Mouse (Mus musculus): Measurements from ENCODE around the gene Shroom1.
A peak's percentile ranks its signal among the peaks of the same experiment; 100 is the strongest.
"Not testable (repeated sequence)": the region's sequence is repeated elsewhere in the genome, so short reads cannot be mapped to it uniquely, and the experiment has no call there.

The Shroom1 gene

DNA sequence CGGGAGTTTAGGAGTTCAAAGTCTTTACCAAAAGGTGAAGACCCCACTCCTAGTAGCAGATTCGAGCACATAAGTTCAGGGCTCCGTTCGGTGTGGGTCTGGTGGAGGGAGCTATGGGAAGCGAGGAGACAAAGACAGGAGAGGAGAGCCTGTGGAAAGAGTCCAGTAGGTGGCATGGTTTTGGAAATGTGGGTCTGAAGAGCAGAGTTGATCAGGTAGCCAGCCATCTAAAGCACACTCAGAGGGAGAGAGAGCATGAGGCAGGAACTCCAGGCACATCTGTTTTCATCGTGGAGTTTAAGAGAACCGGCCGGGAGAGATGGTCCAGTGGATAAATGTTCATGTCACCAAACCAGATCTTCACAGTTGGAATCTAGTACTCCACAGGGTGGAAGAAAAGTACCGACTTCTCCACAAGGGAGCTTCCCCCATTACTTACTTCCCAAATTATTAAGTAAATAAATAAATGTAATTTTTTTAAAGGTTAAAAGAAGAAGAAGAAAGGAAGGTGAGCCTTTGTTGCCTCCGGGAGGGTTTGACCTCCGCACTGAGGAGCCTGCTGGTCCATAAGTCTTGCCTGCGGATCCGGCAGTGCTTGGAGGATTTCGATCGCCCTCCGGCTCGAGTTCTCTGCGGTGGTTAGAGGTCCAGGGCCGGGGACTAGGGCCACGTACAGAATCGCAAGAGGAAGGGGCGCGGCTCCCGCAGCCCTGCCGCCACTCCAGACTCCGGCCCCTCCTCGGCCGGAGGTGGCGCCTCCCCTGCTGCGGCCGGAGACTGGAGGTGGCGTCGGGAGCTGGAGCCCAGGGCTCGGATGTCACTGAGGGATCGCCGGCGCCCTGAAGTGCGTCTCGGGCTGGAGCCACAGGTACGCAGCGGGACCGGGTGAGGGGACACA is at the start of gene Shroom1, which contains the start of gene Gm10447:
TSS of gene Shroom1 (plus strand) at position 732 of the 898 bp plus-strand sequence.
TSS of gene Gm10447 (minus strand) at position 637 of the 898 bp plus-strand sequence.
- no peak for DNase-seq (ENCODE audit: extremely low read depth, low read depth)

- DNase-seq (ENCODE audit: extremely low read depth, low read depth) = peak; percentile 36
These were observed 45.3 kb upstream of the Shroom1 start for GRCm38 (mm10) chr11:53411738-53412137.

GRCm38 (mm10) chr11:53413871-53414270 is 43.1 kb upstream of the Shroom1 start:
- DNase-seq (ENCODE audit: extremely low read depth, low read depth) = no peak

GRCm38 (mm10) chr11:53418048-53418447 is 39.0 kb upstream of the Shroom1 start:
- DNase-seq (ENCODE audit: extremely low read depth, low read depth) = no peak

DNA sequence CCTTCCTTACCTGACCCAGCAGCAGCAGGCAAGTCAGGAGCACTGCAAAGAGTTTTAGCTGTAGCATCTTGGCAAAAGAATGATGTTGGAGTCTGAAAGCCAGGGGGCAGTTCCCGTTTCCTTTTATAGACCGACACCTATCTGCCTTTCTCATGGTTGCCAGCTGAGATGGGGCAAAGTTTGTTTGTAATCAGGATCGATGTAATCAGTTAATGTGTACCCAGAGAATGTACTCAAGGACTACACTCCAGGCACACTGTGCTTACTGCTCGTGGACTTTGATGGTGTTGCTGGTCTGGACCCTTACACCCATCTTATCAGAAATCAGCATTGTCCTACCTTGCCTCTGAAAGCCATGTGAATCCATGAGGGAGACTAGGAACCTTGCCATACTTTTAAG is 34.0 kb upstream of the Shroom1 start, which contains the start of gene Leap2:
TSS of gene Leap2 (minus strand) at position 135 of the 400 bp plus-strand sequence.
- DNase-seq (ENCODE audit: extremely low read depth, low read depth) = no peak

DNA sequence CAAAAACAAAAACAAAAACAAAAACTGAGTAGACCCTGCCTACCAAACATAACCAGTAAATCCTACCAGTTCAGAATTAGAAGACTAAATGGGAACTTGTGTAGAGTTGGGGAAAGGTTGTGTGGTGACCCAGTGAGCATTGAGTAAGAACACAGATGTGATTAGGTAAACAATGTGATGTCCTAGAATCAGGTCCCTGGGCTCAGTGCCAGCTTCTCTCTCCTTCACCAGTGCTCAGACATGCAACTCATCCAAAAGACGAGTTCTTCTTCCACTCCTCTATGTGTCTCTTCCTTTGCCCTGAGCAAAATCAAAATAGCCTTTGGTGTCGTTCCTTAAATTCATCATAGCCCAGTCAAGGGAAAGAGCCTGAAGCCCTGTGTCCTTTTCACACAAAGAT is 32.2 kb upstream of the Shroom1 start:
- DNase-seq (ENCODE audit: extremely low read depth, low read depth) = no peak

GRCm38 (mm10) chr11:53425251-53425650 is 31.8 kb upstream of the Shroom1 start:
- DNase-seq (ENCODE audit: extremely low read depth, low read depth) = no peak

DNA sequence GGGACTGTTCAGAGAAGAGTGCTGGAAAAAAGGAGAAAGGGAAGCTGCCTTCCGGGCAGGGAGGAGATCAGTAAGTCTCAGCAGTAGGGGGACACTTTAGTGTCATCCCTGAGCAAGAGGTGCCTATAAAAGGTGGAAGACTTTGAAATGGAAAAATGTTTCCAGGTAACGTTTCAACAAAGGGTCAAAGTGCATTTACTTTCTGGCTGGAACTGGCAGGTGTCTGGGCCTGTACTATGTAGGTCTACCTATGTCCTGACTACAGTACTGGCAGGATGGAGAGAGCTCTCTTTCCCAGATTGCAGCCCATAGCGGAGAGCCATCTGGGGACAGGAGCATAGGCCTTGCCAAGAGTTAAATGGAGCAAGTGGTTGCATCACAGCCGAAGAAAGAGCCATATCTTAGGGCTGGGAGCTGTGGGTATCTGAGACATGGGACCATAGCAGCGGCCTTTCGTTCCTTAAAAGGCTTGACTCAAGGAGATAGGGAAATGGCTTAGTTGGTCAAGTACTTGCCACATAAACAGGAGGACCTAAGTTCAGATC is 31.2 kb upstream of the Shroom1 start:
- DNase-seq (ENCODE audit: extremely low read depth, low read depth) = no peak

- DNase-seq (ENCODE audit: extremely low read depth, low read depth) = not testable (repeated sequence)
These were observed 30.1 kb upstream of the Shroom1 start for GRCm38 (mm10) chr11:53426914-53427313.

DNA sequence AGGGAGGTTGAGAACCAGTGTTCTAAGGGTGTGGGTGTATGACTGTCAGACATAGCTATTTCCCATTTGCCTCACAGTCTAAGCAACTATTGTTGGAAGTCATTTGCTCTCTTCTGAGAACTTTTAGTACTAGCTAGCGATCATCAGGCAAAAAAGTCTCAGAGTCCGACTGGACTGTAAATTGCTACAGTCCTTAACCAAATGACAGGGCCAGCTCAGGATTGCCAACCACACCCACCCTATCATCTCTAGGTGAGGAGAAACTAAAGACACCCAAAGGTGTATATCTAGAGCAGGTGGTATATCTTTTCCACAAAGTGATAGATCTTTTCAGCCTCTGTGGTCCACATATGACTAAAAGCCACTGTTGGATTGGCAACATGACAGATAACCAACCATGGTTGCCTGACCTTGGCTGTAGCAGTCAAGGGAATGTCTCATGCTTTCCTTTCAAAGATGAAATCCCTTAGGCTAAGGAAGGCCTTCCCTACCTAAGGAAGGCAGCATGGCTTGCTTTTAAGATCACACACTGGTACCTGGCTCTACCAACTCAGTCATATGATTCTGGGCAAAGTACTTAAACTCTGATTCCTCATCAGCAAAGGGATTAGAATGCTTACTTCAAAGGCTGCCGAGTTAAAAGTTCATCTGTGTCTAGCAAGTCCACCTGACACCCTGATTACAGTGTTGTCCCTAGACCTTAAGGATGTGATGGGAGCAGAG is 28.9 kb upstream of the Shroom1 start:
- DNase-seq (ENCODE audit: extremely low read depth, low read depth) = no peak

DNA sequence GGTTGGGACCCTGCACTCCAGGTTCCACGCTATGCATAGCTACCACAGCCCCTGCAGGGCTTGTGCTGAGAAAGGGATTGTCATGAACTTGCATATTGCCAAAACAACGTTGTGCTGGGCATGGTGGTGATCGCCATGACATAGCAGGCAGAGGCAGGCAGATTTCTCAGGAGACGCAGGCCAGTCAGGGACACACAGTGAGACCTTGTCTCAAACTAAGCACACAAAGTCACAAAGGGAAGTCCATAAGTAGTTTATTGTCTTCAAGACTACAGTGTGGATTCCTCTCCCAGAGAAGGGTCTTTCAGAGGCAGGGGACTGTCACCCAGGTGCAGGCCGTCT is 28.3 kb upstream of the Shroom1 start:
- DNase-seq (ENCODE audit: extremely low read depth, low read depth) = no peak

GRCm38 (mm10) chr11:53429182-53429581 is 27.8 kb upstream of the Shroom1 start:
- DNase-seq (ENCODE audit: extremely low read depth, low read depth) = no peak

DNA sequence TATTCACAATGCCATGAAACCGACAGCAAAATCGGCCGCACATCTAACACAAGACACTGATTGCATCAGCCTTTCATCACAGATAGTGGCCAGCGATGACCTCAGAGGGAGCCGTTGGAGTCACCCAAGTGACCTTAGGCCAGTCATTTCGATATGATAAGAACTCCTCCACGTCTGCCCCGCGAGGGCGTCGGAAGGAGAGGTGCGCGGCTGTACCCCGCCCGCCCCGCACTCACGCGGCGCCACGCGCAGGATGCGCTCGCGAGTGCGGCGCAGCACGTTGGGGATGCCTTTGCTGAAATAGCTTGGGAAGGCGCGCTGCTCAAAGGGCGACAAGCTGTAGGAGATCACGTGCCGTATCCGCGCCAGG is 26.7 kb upstream of the Shroom1 start:
- no peak for DNase-seq (ENCODE audit: extremely low read depth, low read depth)

DNA sequence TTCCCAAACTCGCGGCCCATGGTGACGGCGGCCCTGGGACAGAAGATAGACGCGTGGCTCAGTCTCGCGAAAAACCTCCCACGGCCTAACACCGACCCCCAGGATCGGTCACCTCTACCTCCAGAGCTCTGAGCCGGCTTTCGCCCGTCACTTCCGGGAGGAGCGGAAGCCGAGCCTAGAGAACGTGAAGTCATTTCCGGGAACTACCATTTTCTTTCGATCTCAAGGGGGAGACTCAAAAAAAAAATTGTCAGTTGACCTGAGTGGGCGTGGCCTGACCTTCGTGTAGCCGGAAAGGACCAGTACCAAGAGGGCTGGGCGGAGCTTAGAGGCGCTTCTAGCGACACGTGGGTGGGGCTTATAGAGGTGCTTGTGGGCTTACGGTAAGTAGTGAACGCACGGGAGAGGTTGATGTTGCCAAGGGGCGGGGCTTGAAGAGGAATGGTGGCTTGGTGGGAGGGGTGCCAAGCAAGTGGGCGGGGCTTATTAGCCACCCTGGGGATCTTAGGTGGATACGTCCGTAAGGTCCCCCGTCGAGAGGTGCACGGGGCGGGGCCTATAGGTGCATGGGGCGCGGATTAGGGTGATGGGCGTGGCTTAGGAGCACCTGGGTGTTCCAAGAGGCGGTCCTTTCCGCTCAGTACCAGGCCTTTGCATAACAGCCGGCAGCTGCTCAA is 26.2 kb upstream of the Shroom1 start, which contains the start of the genes Uqcrq and Gdf9:
TSS of gene Uqcrq (minus strand) at position 162 of the 677 bp plus-strand sequence.
TSS of gene Gdf9 (plus strand) at position 354 of the 677 bp plus-strand sequence.
- peak; percentile 100 for DNase-seq (ENCODE audit: extremely low read depth, low read depth)

DNA sequence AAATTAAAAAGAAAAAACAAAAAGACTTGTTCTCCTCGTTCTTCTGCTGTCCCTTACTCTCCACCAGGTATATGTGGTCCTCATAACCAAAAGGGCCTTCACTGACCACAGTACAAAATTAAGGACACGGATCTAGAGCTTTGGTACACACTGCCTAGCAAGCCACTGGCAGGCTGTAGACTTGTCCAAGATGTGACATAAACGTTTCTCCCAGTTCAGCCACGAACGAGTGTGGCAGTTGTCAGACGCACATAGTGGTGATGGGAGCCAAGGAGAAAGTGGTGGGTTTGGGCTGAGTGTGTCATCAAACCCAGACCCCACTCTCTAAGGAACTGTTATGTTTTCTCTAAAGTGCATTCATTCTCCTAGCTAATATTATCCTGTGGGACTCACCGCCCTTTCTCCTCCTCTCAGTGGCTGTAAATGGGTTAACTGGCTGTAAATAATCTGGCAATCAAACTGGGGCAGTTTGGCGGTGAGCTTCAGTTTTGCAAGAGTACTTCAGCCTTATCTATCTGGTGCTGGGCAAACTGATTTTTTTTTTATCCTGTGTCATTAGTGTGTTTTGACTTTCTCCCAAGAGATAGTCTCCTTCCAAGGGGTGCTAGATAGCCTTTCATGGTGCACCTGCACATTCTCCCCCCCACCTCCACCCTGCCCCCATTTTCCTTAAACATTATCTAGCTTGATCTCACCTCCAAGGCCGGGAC is 25.5 kb upstream of the Shroom1 start:
- DNase-seq (ENCODE audit: extremely low read depth, low read depth) = no peak

- DNase-seq (ENCODE audit: extremely low read depth, low read depth) = no peak
These were observed 23.9 kb upstream of the Shroom1 start for GRCm38 (mm10) chr11:53433057-53433456.

DNA sequence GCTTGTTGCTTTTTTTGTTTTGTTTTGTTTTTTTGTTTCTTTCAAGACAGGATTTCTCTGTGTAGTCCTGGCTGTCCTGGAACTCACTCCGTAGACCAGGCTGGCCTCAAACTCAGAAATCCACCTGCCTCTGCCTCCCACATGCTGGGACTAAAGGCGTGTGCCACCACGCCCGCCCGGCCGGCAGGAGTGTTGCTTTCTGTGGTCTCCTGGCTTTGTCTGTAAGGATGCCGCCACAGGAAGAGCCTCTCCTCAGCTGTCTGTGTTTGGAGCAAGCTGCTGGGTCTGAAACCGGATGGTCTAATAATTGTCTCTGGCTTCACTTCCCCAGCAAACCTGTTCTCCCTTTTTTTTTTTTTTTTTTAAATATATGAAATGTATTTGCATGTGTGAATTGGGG is 21.5 kb upstream of the Shroom1 start:
- DNase-seq (ENCODE audit: extremely low read depth, low read depth) = no peak

DNA sequence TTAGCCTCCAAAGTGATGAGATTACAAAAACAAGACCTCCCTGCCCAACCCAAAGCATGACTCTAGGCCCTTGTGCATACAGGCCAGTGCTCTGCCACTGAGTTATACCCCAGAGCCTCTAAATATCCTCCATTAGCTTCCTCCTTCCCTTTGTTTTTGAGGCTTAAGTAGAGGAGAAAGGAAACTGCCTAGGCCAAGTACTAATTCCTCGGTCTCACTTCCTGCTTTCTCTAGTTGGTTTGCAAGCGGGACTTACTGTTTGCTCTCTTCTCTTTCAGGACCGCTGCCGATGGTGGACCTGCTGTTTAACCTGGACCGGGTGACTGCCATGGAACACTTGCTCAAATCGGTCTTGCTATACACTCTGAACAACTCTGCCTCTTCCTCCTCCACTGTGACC is 20.7 kb upstream of the Shroom1 start:
- no peak for DNase-seq (ENCODE audit: extremely low read depth, low read depth)

- peak; percentile 36 for DNase-seq (ENCODE audit: extremely low read depth, low read depth)
These were observed 15.1 kb upstream of the Shroom1 start for GRCm38 (mm10) chr11:53441921-53442320.

- DNase-seq (ENCODE audit: extremely low read depth, low read depth) = peak; percentile 39
These were observed 13.1 kb upstream of the Shroom1 start for GRCm38 (mm10) chr11:53443861-53444260.

DNA sequence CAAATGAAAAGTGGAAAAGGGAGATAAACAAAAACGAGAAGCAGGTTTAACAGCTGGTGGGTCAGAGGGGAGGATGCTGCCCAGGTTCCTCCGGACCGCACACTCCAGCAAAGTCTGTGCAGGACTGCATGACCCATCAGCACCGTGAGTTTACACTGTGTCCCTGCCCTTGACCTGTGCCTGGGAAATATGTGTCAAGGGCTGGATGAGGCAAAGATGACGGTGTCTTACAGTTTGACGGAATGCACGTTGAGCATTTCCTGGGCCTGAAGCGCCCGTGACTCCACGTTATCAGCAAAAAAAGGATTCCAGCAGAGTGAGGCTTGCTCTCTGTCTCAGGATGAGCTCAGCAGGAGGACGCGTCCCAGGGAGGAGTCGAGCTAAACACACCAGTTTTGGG is 11.4 kb upstream of the Shroom1 start:
- DNase-seq (ENCODE audit: extremely low read depth, low read depth) = no peak

Data from MEL-GATA-1-ER (cell line).